Comparison of ENCODE assay signal across 19 mouse cellular contexts in the genomic region with DNA sequence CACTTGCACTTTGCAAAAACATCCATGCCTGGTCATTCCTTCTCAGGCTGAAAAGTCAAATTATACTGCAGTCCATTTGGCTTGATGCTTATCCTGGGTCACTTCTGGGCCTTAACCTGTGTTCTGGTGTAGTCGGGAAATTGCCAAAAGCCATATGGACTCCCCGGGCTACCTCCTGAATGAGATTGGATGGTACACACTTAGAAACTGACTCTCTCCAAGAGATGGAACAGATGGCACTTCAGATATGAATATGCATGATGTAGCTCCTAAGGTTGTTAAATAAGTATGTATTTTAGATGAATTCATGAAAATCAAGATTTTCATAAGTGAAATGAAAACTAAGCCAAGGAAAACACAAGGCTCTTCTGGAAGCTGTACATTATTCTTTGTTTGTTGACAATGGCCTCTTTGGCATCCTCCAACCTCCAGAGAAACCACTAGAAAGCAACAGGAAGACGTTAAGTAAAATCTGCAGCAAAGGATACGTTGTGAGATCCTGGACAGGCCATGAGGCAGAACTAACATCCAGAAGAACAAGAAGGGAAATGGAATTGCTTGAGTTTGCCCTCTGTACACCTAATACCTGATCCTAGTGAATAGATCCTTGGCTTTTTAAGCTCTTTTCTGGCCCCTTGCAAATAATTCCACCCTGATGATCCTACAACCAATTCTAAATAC. TPM values are rescaled to one million over a fixed set of nuclear protein-coding genes. Genes with fewer than 3 reads are reported as not detected.
A peak's percentile ranks its signal among the peaks of the same experiment; 100 is the strongest.
DNase-seq lines count a peak whose midpoint lies in the region; ATAC-seq lines count a peak whose summit lies in the region.
"Had no signal": no experiment of that assay in that cellular context is flagged by ENCODE, and none has a peak within 500 bp of the region (broad histone marks: within the 10 kb centered on the region; RNA-seq: fewer than 3 reads in every experiment).

No protein-coding gene starts in this region.

- H3K4me3 ChIP-seq in forebrain, embryonic 15.5 days = no peak overlapping the region
- no peak overlapping the region for H3K4me3 ChIP-seq in forebrain, embryonic 12.5 days (replicated peaks)
- H3K4me3 ChIP-seq in kidney, embryonic 16.5 days (ENCODE audit: low read length) = no peak overlapping the region
- H3K4me3 ChIP-seq in intestine, embryonic 15.5 days (replicated peaks) = no peak overlapping the region
- H3K4me3 ChIP-seq: heart, embryonic 12.5 days; hindbrain, embryonic 15.5 days; neural tube, embryonic 12.5 days had no signal

- peaks cover 20% of the 10 kb centered on the region for H3K4me1 ChIP-seq in forebrain, embryonic 15.5 days
- H3K4me1 ChIP-seq in forebrain, embryonic 12.5 days = peaks cover 23% of the 10 kb centered on the region
- H3K4me1 ChIP-seq in kidney, embryonic 16.5 days (ENCODE audit: insufficient read depth, low read length) = peaks cover 13% of the 10 kb centered on the region
- H3K4me1 ChIP-seq in intestine, embryonic 15.5 days (replicated peaks) = peaks cover 9% of the 10 kb centered on the region; the same call in 1 of the 2 replicates

- H3K36me3 ChIP-seq in forebrain, embryonic 15.5 days = no peaks in the 10 kb centered on the region
- H3K36me3 ChIP-seq in forebrain, embryonic 12.5 days (replicated peaks) = no peaks in the 10 kb centered on the region
- no peaks in the 10 kb centered on the region for H3K36me3 ChIP-seq in kidney, embryonic 16.5 days (ENCODE audit: insufficient read depth, low read length)
- no peaks in the 10 kb centered on the region for H3K36me3 ChIP-seq in intestine, embryonic 15.5 days
- H3K36me3 ChIP-seq: heart, embryonic 12.5 days; hindbrain, embryonic 15.5 days; neural tube, embryonic 12.5 days had no signal

- no peaks in the 10 kb centered on the region for H3K27me3 ChIP-seq in forebrain, embryonic 15.5 days
- no peaks in the 10 kb centered on the region for H3K27me3 ChIP-seq in forebrain, embryonic 12.5 days
- no peaks in the 10 kb centered on the region for H3K27me3 ChIP-seq in kidney, embryonic 16.5 days (ENCODE audit: insufficient read depth, low read length)
- no peaks in the 10 kb centered on the region for H3K27me3 ChIP-seq in intestine, embryonic 15.5 days (replicated peaks)
- H3K27me3 ChIP-seq: heart, embryonic 12.5 days; hindbrain, embryonic 15.5 days; neural tube, embryonic 12.5 days had no signal

- H3K27ac ChIP-seq in forebrain, embryonic 15.5 days (replicated peaks) = peak overlapping the region; percentile 50
- H3K27ac ChIP-seq in forebrain, embryonic 12.5 days = no peak overlapping the region
- H3K27ac ChIP-seq in kidney, embryonic 16.5 days (ENCODE audit: low read length) = no peak overlapping the region
- no peak overlapping the region for H3K27ac ChIP-seq in intestine, embryonic 15.5 days
- H3K27ac ChIP-seq: hindbrain, embryonic 15.5 days; neural tube, embryonic 12.5 days had no signal

- 57% methylated on average over 4 of the region's 4 CpGs for WGBS in forebrain, embryonic 15.5 days
- WGBS in forebrain, embryonic 12.5 days = 76% methylated on average over 4 of the region's 4 CpGs
- 62% methylated on average over 4 of the region's 4 CpGs for WGBS in kidney, embryonic 16.5 days
- WGBS in intestine, embryonic 15.5 days = 82% methylated on average over 4 of the region's 4 CpGs

- ATAC-seq in forebrain, embryonic 15.5 days (replicated peaks) = no peak
- ATAC-seq in forebrain, embryonic 12.5 days (ENCODE audit: low FRiP score) = no peak
- no peak for ATAC-seq in kidney, embryonic 16.5 days (ENCODE audit: low FRiP score, low TSS enrichment)
- no peak for ATAC-seq in intestine, embryonic 15.5 days

- H3K9me3 ChIP-seq in forebrain, embryonic 15.5 days = no peaks in the 10 kb centered on the region
- no peaks in the 10 kb centered on the region for H3K9me3 ChIP-seq in forebrain, embryonic 12.5 days
- H3K9me3 ChIP-seq in kidney, embryonic 16.5 days (ENCODE audit: low read length) = no peaks in the 10 kb centered on the region
- H3K9me3 ChIP-seq in intestine, embryonic 15.5 days = no peaks in the 10 kb centered on the region
- H3K9me3 ChIP-seq: heart, embryonic 12.5 days; hindbrain, embryonic 15.5 days; neural tube, embryonic 12.5 days had no signal

- H3K9ac ChIP-seq in forebrain, embryonic 15.5 days (replicated peaks) = no peak overlapping the region
- H3K9ac ChIP-seq in forebrain, embryonic 12.5 days = no peak overlapping the region
- no peak overlapping the region for H3K9ac ChIP-seq in kidney, embryonic 16.5 days (replicated peaks; ENCODE audit: low read length)
- no peak overlapping the region for H3K9ac ChIP-seq in intestine, embryonic 15.5 days
- H3K9ac ChIP-seq: heart, embryonic 12.5 days; hindbrain, embryonic 15.5 days; neural tube, embryonic 12.5 days had no signal

- peak; percentile 19 for DNase-seq in right cerebral cortex, postnatal 25 days
- no peak for DNase-seq in right cerebral cortex, adult 2 months (ENCODE audit: low spot score in 2 of 2)
- peak; percentile 83 for DNase-seq in cerebellum, postnatal 25 days
- DNase-seq: adrenal gland, adult 8-10 months; embryo, embryonic 11 days; kidney, adult 11 months; kidney, postnatal 25 days; lung, adult 18-20 months; lung, postnatal 36 days; right cerebral cortex, postnatal 14 days; thymus, postnatal 4 days had no signal

- H3K4me2 ChIP-seq in forebrain, embryonic 15.5 days (replicated peaks) = no peak overlapping the region
- H3K4me2 ChIP-seq in forebrain, embryonic 12.5 days = no peak overlapping the region
- no peak overlapping the region for H3K4me2 ChIP-seq in kidney, embryonic 16.5 days (replicated peaks; ENCODE audit: low read depth, low read length)
- H3K4me2 ChIP-seq in intestine, embryonic 15.5 days (replicated peaks) = no peak overlapping the region
- H3K4me2 ChIP-seq: heart, embryonic 12.5 days; hindbrain, embryonic 15.5 days; neural tube, embryonic 12.5 days had no signal

RNA-seq across cellular contexts. Expression of a gene that starts 39.0 kb away (rescaled TPM):
- polyA plus RNA-seq in forebrain, embryonic 15.5 days (2015; fragmentation: Nextera tagmentation; extraction: Ambion mirVana) = 110 and 114 TPM in 2 replicates
- polyA plus RNA-seq in forebrain, embryonic 12.5 days (2016; fragmentation: Nextera tagmentation; extraction: Ambion mirVana) = 32.0 and 37.7 TPM in 2 replicates
- polyA plus RNA-seq in kidney, embryonic 16.5 days (2015; fragmentation: Nextera tagmentation; extraction: Ambion mirVana) = 1.2 and 2.8 TPM in 2 replicates
- polyA plus RNA-seq in intestine, embryonic 15.5 days (2015; fragmentation: Nextera tagmentation; extraction: Ambion mirVana) = 8.0 and 8.7 TPM in 2 replicates
- polyA plus RNA-seq: liver, adult 2 months had no signal

Comparison
In these comparisons a context has a peak if more than half of its experiments do, and no peak if none do; other contexts are left out.
1. DNase-seq: peak in right cerebral cortex, postnatal 25 days (single experiment) and cerebellum, postnatal 25 days (2 of 2); none in right cerebral cortex, adult 2 months (0 of 2).